Mouse (Mus musculus) macrophage (primary cell): Measurements from ENCODE around the gene Mmp23. TPM values are rescaled to one million over a fixed set of nuclear protein-coding genes. Genes with fewer than 3 reads are reported as not detected.

Source experiments
- polyA plus RNA-seq: library from polyadenylated mRNA; stranded (reverse); fragments of 250-400 nt; gene quantifications from 3 replicates; pipeline ENCODE4 v1.2.4, GENCODE M21; 2018; ENCODE audit warnings: inconsistent platforms

Mmp23 gene
- polyA plus RNA-seq, 1 experiment from 2014 or later = not detected

Other genes starting within 250 kb of the Mmp23 start
- gene Cfap74, start 244.2 kb downstream of the Mmp23 start, polyA plus RNA-seq = 0.14 to 0.26 TPM in 2 of 3 replicates, not detected in the other
- gene Tmem52, start 184.3 kb downstream of the Mmp23 start, polyA plus RNA-seq = not detected in 3 replicates
- gene Gnb1, start 162.0 kb downstream of the Mmp23 start, polyA plus RNA-seq = 216 to 287 TPM (median 286 TPM) in 3 replicates
- 75.4 to 129 TPM (median 88.2 TPM) in 3 replicates for gene Nadk, start 91.0 kb downstream of the Mmp23 start, polyA plus RNA-seq
- 4.6 to 4.9 TPM (median 4.8 TPM) in 3 replicates for gene Slc35e2, start 52.0 kb downstream of the Mmp23 start, polyA plus RNA-seq
- 67.8 to 153 TPM (median 75.9 TPM) in 3 replicates for gene Cdk11b, start 28.5 kb downstream of the Mmp23 start, polyA plus RNA-seq
- not detected in 3 replicates for gene Gm10563, start 8.0 kb downstream of the Mmp23 start, polyA plus RNA-seq
- 9.5 to 29.7 TPM (median 12.3 TPM) in 3 replicates for gene Mib2, start 15.8 kb upstream of the Mmp23 start, polyA plus RNA-seq
- gene Fndc10, start 41.0 kb upstream of the Mmp23 start, polyA plus RNA-seq = 1.1 to 1.9 TPM (median 1.4 TPM) in 3 replicates
- gene Ssu72, start 51.4 kb upstream of the Mmp23 start, polyA plus RNA-seq = 125 to 264 TPM (median 166 TPM) in 3 replicates
- gene Tmem240, start 81.4 kb upstream of the Mmp23 start, polyA plus RNA-seq = 0.10 to 1.0 TPM (median 0.32 TPM) in 3 replicates
- gene Atad3a, start 107.7 kb upstream of the Mmp23 start, polyA plus RNA-seq = 11.3 to 32.7 TPM (median 12.1 TPM) in 3 replicates
- gene Vwa1, start 121.3 kb upstream of the Mmp23 start, polyA plus RNA-seq = 0.09 to 0.10 TPM in 2 of 3 replicates, not detected in the other
- not detected in 3 replicates for gene Tmem88b, start 132.5 kb upstream of the Mmp23 start, polyA plus RNA-seq
- not detected in 3 replicates for gene Ankrd65, start 137.1 kb upstream of the Mmp23 start, polyA plus RNA-seq
- gene Mrpl20, start 149.5 kb upstream of the Mmp23 start, polyA plus RNA-seq = 60.1 to 101 TPM (median 65.9 TPM) in 3 replicates
- 21.9 to 54.1 TPM (median 31.3 TPM) in 3 replicates for gene Ccnl2, start 159.1 kb upstream of the Mmp23 start, polyA plus RNA-seq
- gene Aurkaip1, start 177.9 kb upstream of the Mmp23 start, polyA plus RNA-seq = 66.8 to 92.5 TPM (median 68.1 TPM) in 3 replicates
- 0.19 to 1.1 TPM (median 0.32 TPM) in 3 replicates for gene Mxra8, start 186.3 kb upstream of the Mmp23 start, polyA plus RNA-seq
- 6.2 to 13.8 TPM (median 12.2 TPM) in 3 replicates for gene Dvl1, start 194.0 kb upstream of the Mmp23 start, polyA plus RNA-seq
- gene Tas1r3, start 210.0 kb upstream of the Mmp23 start, polyA plus RNA-seq = 0.04 to 0.11 TPM in 2 of 3 replicates, not detected in the other
- gene Cptp, start 216.1 kb upstream of the Mmp23 start, polyA plus RNA-seq = 6.6 to 11.4 TPM (median 8.7 TPM) in 3 replicates
- gene Ints11, start 216.2 kb upstream of the Mmp23 start, polyA plus RNA-seq = 11.2 to 22.1 TPM (median 18.6 TPM) in 3 replicates
- 12.4 to 21.3 TPM (median 17.4 TPM) in 3 replicates for gene Pusl1, start 238.4 kb upstream of the Mmp23 start, polyA plus RNA-seq
- 8.2 to 8.7 TPM (median 8.3 TPM) in 3 replicates for gene Acap3, start 238.4 kb upstream of the Mmp23 start, polyA plus RNA-seq